Mouse (Mus musculus) liver, postnatal 0 days (tissue): ENCODE measurements around the gene Lmnb2.

Experiments used
- CTCF ChIP-seq: sonication (generic); IDR thresholded peaks from 2 replicates; pipeline ENCODE4 v1.5.1; 2016; ENCODE audit warnings: antibody characterized with exemption, low read depth
- EP300 ChIP-seq: IDR thresholded peaks from 2 replicates; pipeline ENCODE4 v1.6.1; 2016; ENCODE audit warnings: antibody characterized with exemption, low read depth, mild to moderate bottlenecking

- TF ChIP-seq CTCF (no peak), EP300 (no peak)
These were observed 22.9 kb upstream of the Lmnb2 start for GRCm38 (mm10) chr10:80940988-80941347.
